Mouse (Mus musculus) ES-E14 (cell line): ENCODE measurements around the gene Lrba.

ENCODE experiments used
- CHD2 ChIP-seq: IDR thresholded peaks from 2 replicates; pipeline ENCODE4 v1.6.1; 2014; ENCODE audit warnings: mild to moderate bottlenecking, low read depth, low read length, inconsistent platforms
- HCFC1 ChIP-seq: IDR thresholded peaks from 2 replicates; pipeline ENCODE4 v1.6.1; 2012; ENCODE audit warnings: low read length, inconsistent platforms, borderline replicate concordance; ENCODE audit not compliant: insufficient read depth
- MAFK ChIP-seq: IDR thresholded peaks from 2 replicates; pipeline ENCODE4 v1.6.1; 2014; ENCODE audit warnings: mild to moderate bottlenecking, low read depth, low read length, inconsistent platforms; ENCODE audit not compliant: insufficient read depth
- ZC3H11A ChIP-seq: IDR thresholded peaks from 2 replicates; pipeline ENCODE4 v1.6.1; 2012; ENCODE audit warnings: low read depth, mild to moderate bottlenecking, inconsistent platforms, low read length, borderline replicate concordance
- ZNF384 ChIP-seq: IDR thresholded peaks from 2 replicates; pipeline ENCODE4 v1.6.1; 2012; ENCODE audit warnings: low read depth, low read length, inconsistent platforms

- TF ChIP-seq CHD2 (no peak), MAFK (no peak), ZNF384 (no peak), HCFC1 (no peak), ZC3H11A (no peak)
Measured at GRCm38 (mm10) chr3:86296214-86296613, 71.7 kb downstream of the Lrba start.
